ENCODE assay signal across 8 mouse cellular contexts in the genomic region with DNA sequence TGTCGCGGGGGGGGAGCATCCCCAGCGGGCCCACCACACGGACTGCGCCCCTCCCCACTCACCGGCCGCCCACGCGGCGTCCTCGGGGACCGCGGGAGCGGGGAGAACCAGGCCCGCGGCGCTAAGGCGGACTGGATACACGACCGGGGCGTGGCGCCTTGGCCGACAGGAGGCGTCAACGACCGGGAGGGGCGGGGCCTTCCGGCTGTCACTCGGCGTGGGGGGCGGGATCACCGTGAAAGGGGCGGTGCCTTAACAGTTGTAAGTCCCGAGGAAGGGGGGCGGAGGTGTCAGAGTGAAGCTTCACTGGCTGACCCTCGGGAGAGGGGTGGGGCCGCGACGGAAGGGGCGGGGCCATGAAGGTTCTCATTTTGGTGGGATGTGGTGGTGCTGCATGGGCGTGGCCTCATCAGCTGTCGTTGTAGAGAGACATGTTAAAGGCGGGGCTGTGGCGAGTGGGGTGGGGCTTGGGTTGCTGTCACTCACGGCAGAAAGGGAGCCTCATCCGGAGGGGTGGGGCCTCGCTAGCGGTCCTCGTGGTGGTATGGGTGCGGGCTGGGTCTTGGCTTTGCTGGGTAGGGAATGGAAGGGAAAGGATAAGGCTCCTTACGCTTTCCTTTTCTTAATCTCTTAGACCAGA. TPM values are rescaled to one million over a fixed set of nuclear protein-coding genes. Genes with fewer than 3 reads are reported as not detected.
A peak's percentile ranks its signal among the peaks of the same experiment; 100 is the strongest.
DNase-seq lines count a peak whose midpoint lies in the region; ATAC-seq and TF ChIP-seq lines count a peak whose summit lies in the region.

A gene (minus strand): TSS at position 182 of the 640 bp plus-strand sequence.

- peaks cover 2% of the 10 kb centered on the region for H3K79me3 ChIP-seq in C2C12 (ENCODE audit: low read depth)

- peak within 1 kb of the TSS; percentile 61 for H3K4me2 ChIP-seq in heart, embryonic 11.5 days
- peak within 1 kb of the TSS; percentile 78 for H3K4me2 ChIP-seq in kidney, embryonic 16.5 days (replicated peaks; ENCODE audit: low read depth, low read length)
- peak within 1 kb of the TSS; percentile 80 for H3K4me2 ChIP-seq in myocyte (ENCODE audit: low read depth)

- H3K27ac ChIP-seq in heart, embryonic 11.5 days (ENCODE audit: low read depth, low read length) = peak within 1 kb of the TSS; percentile 60; the same call in 1 of the 2 replicates
- H3K27ac ChIP-seq in kidney, embryonic 16.5 days (ENCODE audit: low read length) = peak within 1 kb of the TSS; percentile 54
- peak within 1 kb of the TSS; percentile 39 for H3K27ac ChIP-seq in liver, adult 2 months (replicated peaks; ENCODE audit: insufficient read depth, low read depth, low read length)

- peak; percentile 99 for ATAC-seq in heart, embryonic 11.5 days (replicated peaks; ENCODE audit: insufficient number of reproducible peaks, low FRiP score, low TSS enrichment)
- ATAC-seq in kidney, embryonic 16.5 days (ENCODE audit: low FRiP score, low TSS enrichment) = peak; percentile 97

- TF ChIP-seq POLR2A in brain, embryonic 14.5 days (IDR thresholded peaks at IDR 0.05; ENCODE audit: borderline replicate concordance, extremely low read depth, insufficient read depth, insufficient read length, poor library complexity, severe bottlenecking) = peak; percentile 91
- peak; percentile 38; the same call in 1 of the 2 replicates for TF ChIP-seq POLR2A in liver, adult 2 months (IDR thresholded peaks at IDR 0.05; ENCODE audit: extremely low read depth, insufficient read depth, low read length)
- peak; percentile 91 for TF ChIP-seq POLR2A in myocyte (IDR thresholded peaks at IDR 0.05; ENCODE audit: insufficient read length, low read depth)

- H3K27me3 ChIP-seq in C2C12 (ENCODE audit: control insufficient read depth, insufficient read depth, insufficient read length) (no peaks in the 10 kb centered on the region), myocyte (ENCODE audit: control insufficient read depth, insufficient read depth, insufficient read length) (no peaks in the 10 kb centered on the region)
- H3K27me3 ChIP-seq in erythroblast, embryonic 14.5 days (ENCODE audit: control insufficient read depth) = peaks cover 41% of the 10 kb centered on the region
- H3K27me3 ChIP-seq in heart, embryonic 11.5 days (ENCODE audit: control insufficient read depth, insufficient read depth, low read length) = no peaks in the 10 kb centered on the region
- no peaks in the 10 kb centered on the region for H3K27me3 ChIP-seq in kidney, embryonic 16.5 days (ENCODE audit: insufficient read depth, low read length)
- no peaks in the 10 kb centered on the region for H3K27me3 ChIP-seq in liver, adult 2 months (ENCODE audit: control insufficient read depth, insufficient read depth, low read length)
- no peaks in the 10 kb centered on the region for H3K27me3 ChIP-seq in splenic B cell, adult 2 months (ENCODE audit: control insufficient read depth, insufficient read depth, low read length, poor library complexity, severe bottlenecking)

- peaks cover 18% of the 10 kb centered on the region for H3K4me1 ChIP-seq in erythroblast, embryonic 14.5 days (ENCODE audit: control insufficient read depth)
- H3K4me1 ChIP-seq in heart, embryonic 11.5 days (ENCODE audit: control insufficient read depth, insufficient read depth, low read length) = peaks cover 8% of the 10 kb centered on the region
- H3K4me1 ChIP-seq in kidney, embryonic 16.5 days (ENCODE audit: insufficient read depth, low read length) = peaks cover 11% of the 10 kb centered on the region; the same call in 1 of the 2 replicates
- H3K4me1 ChIP-seq in liver, adult 2 months (ENCODE audit: control insufficient read depth, insufficient read depth, low read length) = peaks cover 2% of the 10 kb centered on the region; the same call in 1 of the 2 replicates

- H3K79me2 ChIP-seq in C2C12 (ENCODE audit: control insufficient read depth, insufficient read depth) (peaks cover 25% of the 10 kb centered on the region), myocyte (ENCODE audit: control insufficient read depth, insufficient read depth) (peaks cover 12% of the 10 kb centered on the region)
- no peaks in the 10 kb centered on the region; the same call in 1 of the 2 replicates for H3K79me2 ChIP-seq in liver, adult 2 months (ENCODE audit: control insufficient read depth, insufficient read depth, low read length)

- H3K9me3 ChIP-seq in erythroblast, embryonic 14.5 days (ENCODE audit: control insufficient read depth, low read length) = peaks cover 5% of the 10 kb centered on the region
- H3K9me3 ChIP-seq in heart, embryonic 11.5 days (replicated peaks; ENCODE audit: control insufficient read depth, low read length) = no peaks in the 10 kb centered on the region
- no peaks in the 10 kb centered on the region for H3K9me3 ChIP-seq in kidney, embryonic 16.5 days (ENCODE audit: low read length)

- H3K9ac ChIP-seq in heart, embryonic 11.5 days (ENCODE audit: low read depth, low read length) = peak within 1 kb of the TSS; percentile 79
- peak within 1 kb of the TSS; percentile 94 for H3K9ac ChIP-seq in kidney, embryonic 16.5 days (replicated peaks; ENCODE audit: low read length)
- peak within 1 kb of the TSS; percentile 79 for H3K9ac ChIP-seq in liver, adult 2 months (ENCODE audit: low read depth, low read length)

- H3ac ChIP-seq in C2C12 (ENCODE audit: control insufficient read depth, insufficient read length, low read depth) = peak within 1 kb of the TSS; percentile 40
- peak within 1 kb of the TSS; percentile 63 for H3ac ChIP-seq in myocyte (ENCODE audit: control insufficient read depth, insufficient read length)

- H3K4me3 ChIP-seq in C2C12 (ENCODE audit: insufficient read depth, poor library complexity, severe bottlenecking) (peak within 1 kb of the TSS; percentile 45), myocyte (peak within 1 kb of the TSS; percentile 43)
- peak within 1 kb of the TSS; percentile 57 for H3K4me3 ChIP-seq in erythroblast, embryonic 14.5 days (replicated peaks)
- peak within 1 kb of the TSS; percentile 71 for H3K4me3 ChIP-seq in heart, embryonic 11.5 days (ENCODE audit: low read depth, low read length)
- peak within 1 kb of the TSS; percentile 88 for H3K4me3 ChIP-seq in kidney, embryonic 16.5 days (ENCODE audit: low read length)
- peak within 1 kb of the TSS; percentile 76 for H3K4me3 ChIP-seq in liver, adult 2 months (ENCODE audit: insufficient read depth, low read depth, low read length)

- no peak for TF ChIP-seq CTCF in C2C12 (IDR thresholded peaks at IDR 0.05; ENCODE audit: control insufficient read depth, insufficient read depth, insufficient read length)
- peak; percentile 3; the same call in 1 of the 2 replicates for TF ChIP-seq CTCF in brain, embryonic 14.5 days (IDR thresholded peaks at IDR 0.05; ENCODE audit: borderline replicate concordance, extremely low read depth, insufficient read depth, insufficient read length)
- no peak for TF ChIP-seq CTCF in liver, adult 2 months (IDR thresholded peaks at IDR 0.05; ENCODE audit: low read depth, low read length)

- WGBS in heart, embryonic 11.5 days (ENCODE audit: insufficient replicate concordance) = under 1% methylated on average over 50 of the region's 51 CpGs
- under 1% methylated on average over 35 of the region's 51 CpGs for WGBS in kidney, embryonic 16.5 days
- under 1% methylated on average over 51 of the region's 51 CpGs for WGBS in liver, adult 2 months

- H3K36me3 ChIP-seq in C2C12 (ENCODE audit: control insufficient read depth, insufficient read depth) (no peaks in the 10 kb centered on the region), myocyte (ENCODE audit: control insufficient read depth, insufficient read depth) (no peaks in the 10 kb centered on the region)
- H3K36me3 ChIP-seq in erythroblast, embryonic 14.5 days (ENCODE audit: control insufficient read depth) = no peaks in the 10 kb centered on the region
- H3K36me3 ChIP-seq in heart, embryonic 11.5 days (ENCODE audit: control insufficient read depth, insufficient read depth, low read length) = no peaks in the 10 kb centered on the region
- no peaks in the 10 kb centered on the region for H3K36me3 ChIP-seq in kidney, embryonic 16.5 days (ENCODE audit: insufficient read depth, low read length)
- H3K36me3 ChIP-seq in liver, adult 2 months (ENCODE audit: control insufficient read depth, insufficient read depth, low read length) = no peaks in the 10 kb centered on the region
- H3K36me3 ChIP-seq in splenic B cell, adult 2 months (ENCODE audit: control insufficient read depth, insufficient read depth, low read length, poor library complexity, severe bottlenecking) = no peaks in the 10 kb centered on the region

- DNase-seq in brain, embryonic 14.5 days (ENCODE audit: low read depth) = peak; percentile 99
- peak; percentile 89 for DNase-seq in liver, adult 2 months (ENCODE audit: extremely low read depth, low read depth, low spot score)
- DNase-seq in splenic B cell, adult 2 months (ENCODE audit: low read depth, low spot score) = peak; percentile 100

TF ChIP-seq in C2C12, 6 proteins besides CTCF, POLR2A, EP300 and RAD21:
- TF ChIP-seq CEBPB (IDR thresholded peaks at IDR 0.05; ENCODE audit: low read depth) (no peak), MYOD1 (IDR thresholded peaks at IDR 0.05; ENCODE audit: control insufficient read depth, insufficient read length, low read depth) (no peak), MAX (IDR thresholded peaks at IDR 0.05) (peak; percentile 17)

TF ChIP-seq in myocyte, 11 proteins besides CTCF, POLR2A, EP300 and RAD21:
- TF ChIP-seq TCF3 (IDR thresholded peaks at IDR 0.05; ENCODE audit: insufficient read length, low read depth) = peak; percentile 14
- peak; percentile 11 to 70 (median 55) for TF ChIP-seq MYOG (IDR thresholded peaks at IDR 0.05; ENCODE audit: control insufficient read depth in 1 of 3, insufficient read depth in 1 of 3, insufficient read length in 2 of 3, low read depth in 2 of 3)
- peak in 2 of 3 experiments; percentile 58 to 69 for TF ChIP-seq MYOD1 (IDR thresholded peaks at IDR 0.05; ENCODE audit: control insufficient read depth in 1 of 3, insufficient read length in 2 of 3, low read depth in 2 of 3)
- TF ChIP-seq SRF (IDR thresholded peaks at IDR 0.05; ENCODE audit: control insufficient read depth, insufficient read length, low read depth) = no peak
- TF ChIP-seq POLR2AphosphoS2 (IDR thresholded peaks at IDR 0.05; ENCODE audit: insufficient read length, low read depth) = peak; percentile 85

RNA-seq across cellular contexts. Expression of the gene that starts here (rescaled TPM):
- polyA plus RNA-seq in C2C12 (2012; fragmentation: generic; extraction: Trizol) = 36.0 TPM
- 39.4 and 41.6 TPM in 2 replicates for polyA plus RNA-seq in brain, embryonic 14.5 days (2012; rRNA removed)
- polyA plus RNA-seq in erythroblast, embryonic 14.5 days (2012) = 0.10 TPM in 1 of 2 replicates, not detected in the other
- 34.0 and 40.8 TPM in 2 replicates for polyA plus RNA-seq in heart, embryonic 11.5 days (2014; fragmentation: Nextera tagmentation; extraction: Ambion mirVana)
- 39.2 and 39.6 TPM in 2 replicates for polyA plus RNA-seq in kidney, embryonic 16.5 days (2015; fragmentation: Nextera tagmentation; extraction: Ambion mirVana)
- total RNA-seq in liver, adult 2 months (2014; rRNA removed) = 12.2 and 13.0 TPM in 2 replicates
- polyA plus RNA-seq in liver, adult 2 months (2012; rRNA removed) = 12.5 and 13.5 TPM in 2 replicates
- 68.7 TPM for polyA plus RNA-seq in myocyte (2012; fragmentation: generic; extraction: Trizol)

Comparison
In these comparisons a context has a peak if more than half of its experiments do, and no peak if none do; other contexts are left out.
1. Peak in every context shown above with its lines: DNase-seq, ATAC-seq, H3K4me3 ChIP-seq and H3K27ac ChIP-seq.
2. RNA of the gene that starts here (polyA plus RNA-seq): 68.7 TPM in myocyte (single experiment), 39.4 to 41.6 TPM in brain, embryonic 14.5 days, 39.2 to 39.6 TPM in kidney, embryonic 16.5 days, 36.0 TPM in C2C12 (single experiment), 34.0 to 40.8 TPM in heart, embryonic 11.5 days and 12.5 to 13.5 TPM in liver, adult 2 months; 0.10 TPM in erythroblast, embryonic 14.5 days; every median in the first group is over 10 times any median in the second.
3. POLR2A ChIP-seq: peak in every context shown above with its lines; median percentile 91 in brain, embryonic 14.5 days; 91 in myocyte; 38 in liver, adult 2 months.